Comparison of ENCODE assay signal across 8 mouse cellular contexts in the genomic region with DNA sequence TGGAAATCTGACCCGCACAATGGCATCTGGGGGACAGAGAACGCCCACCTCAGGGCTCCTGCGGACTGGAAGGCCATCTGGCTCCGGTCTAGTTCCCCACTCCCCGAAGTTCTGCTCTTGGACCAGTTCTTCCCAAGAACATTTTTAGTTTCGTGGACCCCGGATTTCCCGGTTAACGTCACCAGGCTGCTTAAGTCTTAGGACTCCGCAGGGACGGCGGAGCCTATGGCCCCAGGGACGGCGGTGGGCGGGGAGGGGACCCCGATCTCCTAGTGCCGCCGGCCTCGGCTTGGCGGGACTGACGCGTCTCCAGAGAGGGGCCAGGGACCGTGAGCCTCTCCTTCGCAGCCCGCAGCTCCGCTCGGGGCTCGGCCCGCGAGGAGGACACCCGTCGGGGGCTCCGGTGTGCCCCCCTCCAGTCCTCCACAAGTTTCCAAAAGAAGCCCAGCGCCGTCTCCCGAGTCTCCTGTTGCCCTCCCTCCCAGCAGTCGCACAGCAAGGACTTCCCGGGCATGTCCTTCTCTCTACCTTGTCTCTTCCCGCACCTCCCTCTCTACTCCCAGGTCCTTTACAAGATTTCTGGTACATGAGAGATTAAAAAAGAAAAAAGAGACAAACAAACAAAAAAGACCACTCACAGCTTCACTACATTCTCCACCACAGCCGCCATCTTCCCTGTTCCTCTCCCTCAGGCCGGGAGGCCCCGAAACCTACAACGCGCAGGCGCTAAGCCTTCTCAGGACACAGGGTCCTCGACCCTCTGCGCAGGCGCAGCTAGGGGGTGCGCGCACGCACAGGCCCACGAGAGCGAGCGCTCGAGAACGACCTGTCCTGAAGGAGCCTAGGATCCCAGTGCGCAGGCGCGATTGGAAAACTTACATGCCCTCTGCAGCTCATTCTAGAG. TPM values are rescaled to one million over a fixed set of nuclear protein-coding genes. Genes with fewer than 3 reads are reported as not detected.
A peak's percentile ranks its signal among the peaks of the same experiment; 100 is the strongest.
DNase-seq lines count a peak whose midpoint lies in the region; ATAC-seq lines count a peak whose summit lies in the region.

No protein-coding gene starts in this region.

- H3K4me3 ChIP-seq in hindbrain, embryonic 11.5 days (ENCODE audit: low read depth, low read length) = peak overlapping the region; percentile 90

- peak; percentile 94 for ATAC-seq in hindbrain, embryonic 11.5 days (ENCODE audit: low FRiP score)

- peak overlapping the region; percentile 61 for H3K4me2 ChIP-seq in hindbrain, embryonic 11.5 days (replicated peaks; ENCODE audit: low read depth, low read length)

- H3K36me3 ChIP-seq in hindbrain, embryonic 11.5 days (ENCODE audit: control insufficient read depth, insufficient read depth, low read length) = no peaks in the 10 kb centered on the region

- no peaks in the 10 kb centered on the region for H3K27me3 ChIP-seq in hindbrain, embryonic 11.5 days (ENCODE audit: control insufficient read depth, insufficient read depth, low read length)

- DNase-seq in Muller cell, postnatal 12 days (ENCODE audit: inconsistent ontology term) = peak; percentile 99
- DNase-seq in cerebellum, adult 9-11 months = peak; percentile 99
- DNase-seq in frontal cortex, adult 2 months (ENCODE audit: extremely low spot score in 1 of 2, low spot score in 1 of 2) = peak; percentile 97 to 99
- DNase-seq in hindbrain, embryonic 11.5 days (ENCODE audit: low spot score) = peak; percentile 100
- DNase-seq in layer of hippocampus, postnatal 10 days (ENCODE audit: low spot score in 2 of 2) = peak; percentile 98 to 99
- peak; percentile 99 for DNase-seq in lung, postnatal 10 days
- peak; percentile 99 for DNase-seq in ovary, postnatal 36 days (ENCODE audit: low spot score)
- peak; percentile 99 for DNase-seq in thymus, postnatal 25 days

- no peaks in the 10 kb centered on the region for H3K9me3 ChIP-seq in hindbrain, embryonic 11.5 days (ENCODE audit: control insufficient read depth, low read length)

- peaks cover 10% of the 10 kb centered on the region for H3K4me1 ChIP-seq in hindbrain, embryonic 11.5 days (replicated peaks; ENCODE audit: control insufficient read depth, insufficient read depth, low read length)

- H3K27ac ChIP-seq in hindbrain, embryonic 11.5 days (ENCODE audit: low read depth, low read length) = peak overlapping the region; percentile 74

- peak overlapping the region; percentile 92 for H3K9ac ChIP-seq in hindbrain, embryonic 11.5 days (ENCODE audit: low read depth, low read length)

- WGBS in hindbrain, embryonic 11.5 days = under 1% methylated on average over 49 of the region's 59 CpGs

RNA-seq across cellular contexts. Expression of gene Dpf2, which starts 0.5 kb away (rescaled TPM):
- 106 and 118 TPM in 2 replicates for polyA plus RNA-seq in frontal cortex, adult 2 months (2012; rRNA removed)
- polyA plus RNA-seq in hindbrain, embryonic 11.5 days (2014; fragmentation: Nextera tagmentation; extraction: Ambion mirVana) = 154 and 171 TPM in 2 replicates
- total RNA-seq in layer of hippocampus, postnatal 10 days (2021) = 10 to 100 TPM; 76.0 to 79.9 TPM

RNA-seq across cellular contexts. Expression of gene Cdc42ep2, which starts 12.3 kb away (rescaled TPM):
- 7.7 and 9.1 TPM in 2 replicates for polyA plus RNA-seq in frontal cortex, adult 2 months (2012; rRNA removed)
- polyA plus RNA-seq in hindbrain, embryonic 11.5 days (2014; fragmentation: Nextera tagmentation; extraction: Ambion mirVana) = 3.4 TPM in 2 replicates
- total RNA-seq in layer of hippocampus, postnatal 10 days (2021) = 1 to 10 TPM; 5.2 to 5.7 TPM

RNA-seq across cellular contexts. Expression of gene Tigd3, which starts 18.4 kb away (rescaled TPM):
- 4.6 and 4.9 TPM in 2 replicates for polyA plus RNA-seq in frontal cortex, adult 2 months (2012; rRNA removed)
- polyA plus RNA-seq in hindbrain, embryonic 11.5 days (2014; fragmentation: Nextera tagmentation; extraction: Ambion mirVana) = 7.0 and 7.5 TPM in 2 replicates
- total RNA-seq in layer of hippocampus, postnatal 10 days (2021) = 1 to 10 TPM; 4.4 to 5.5 TPM

RNA-seq across cellular contexts. Expression of gene Slc25a45, which starts 34.7 kb away (rescaled TPM):
- 7.8 and 8.7 TPM in 2 replicates for polyA plus RNA-seq in frontal cortex, adult 2 months (2012; rRNA removed)
- 1.0 and 1.1 TPM in 2 replicates for polyA plus RNA-seq in hindbrain, embryonic 11.5 days (2014; fragmentation: Nextera tagmentation; extraction: Ambion mirVana)
- total RNA-seq in layer of hippocampus, postnatal 10 days (2021) = 1 to 10 TPM; 2.1 to 3.6 TPM

RNA-seq across cellular contexts. Expression of gene Frmd8, which starts 37.3 kb away (rescaled TPM):
- polyA plus RNA-seq in frontal cortex, adult 2 months (2012; rRNA removed) = 13.1 and 15.6 TPM in 2 replicates
- 14.9 and 15.8 TPM in 2 replicates for polyA plus RNA-seq in hindbrain, embryonic 11.5 days (2014; fragmentation: Nextera tagmentation; extraction: Ambion mirVana)
- 10 to 100 TPM; 10.7 to 14.8 TPM for total RNA-seq in layer of hippocampus, postnatal 10 days (2021)

Comparison
In these comparisons a context has a peak if more than half of its experiments do, and no peak if none do; other contexts are left out.
1. Peak in every context shown above with its lines: DNase-seq, ATAC-seq, H3K4me3 ChIP-seq and H3K27ac ChIP-seq.